Mouse (Mus musculus): ENCODE data around the gene Scaf1.

The Scaf1 gene

DNA sequence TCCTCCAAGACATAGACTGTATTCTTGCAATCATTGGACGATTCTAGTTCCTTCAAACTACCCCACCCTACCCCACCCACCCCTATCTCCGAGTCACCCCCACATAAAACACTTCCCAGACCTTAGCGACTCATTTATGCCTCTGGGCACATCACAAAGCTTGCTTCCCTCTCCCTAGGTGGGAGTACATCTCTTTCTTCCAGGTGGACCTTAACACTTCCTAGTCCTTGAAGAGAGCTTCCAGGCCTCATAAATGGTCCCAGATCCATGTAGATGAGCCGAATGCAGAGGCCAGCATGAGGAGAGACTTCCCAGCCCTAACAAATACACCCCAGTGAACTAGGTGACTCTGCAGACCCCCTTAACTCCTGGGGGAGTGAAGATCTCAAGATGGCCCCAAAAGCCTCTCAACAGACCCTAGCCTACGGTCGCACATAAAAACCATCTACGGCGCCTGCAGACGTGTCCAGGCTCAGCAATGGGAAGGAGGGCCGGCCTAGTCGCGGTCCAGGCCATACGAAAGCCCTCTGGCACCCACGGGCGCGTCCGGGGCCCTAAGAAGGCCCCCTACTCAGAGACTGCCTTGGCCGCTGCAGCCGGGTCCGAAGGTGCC, 713 bp downstream of the Scaf1 start:
- no peak for DNase-seq (ENCODE audit: low read depth, low spot score)

DNA sequence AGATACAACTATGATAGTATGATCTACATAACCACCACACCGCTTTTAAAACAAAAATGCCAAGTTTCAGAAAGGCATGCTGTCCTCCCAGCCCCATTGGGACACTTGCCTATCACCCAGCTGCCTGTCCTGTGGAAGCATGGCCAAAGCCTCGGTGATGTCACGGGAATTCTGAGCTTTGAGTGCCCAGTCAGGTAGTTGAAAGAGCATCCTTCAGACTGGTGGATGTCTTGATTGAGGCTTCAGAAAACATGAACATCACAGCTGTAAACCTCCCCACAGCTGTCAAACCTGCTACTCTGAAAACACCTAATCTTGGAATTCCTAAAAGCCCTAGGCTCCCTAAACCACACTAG, 2.1 kb downstream of the Scaf1 start:
- no peak for DNase-seq (ENCODE audit: low read depth, low spot score)

DNA sequence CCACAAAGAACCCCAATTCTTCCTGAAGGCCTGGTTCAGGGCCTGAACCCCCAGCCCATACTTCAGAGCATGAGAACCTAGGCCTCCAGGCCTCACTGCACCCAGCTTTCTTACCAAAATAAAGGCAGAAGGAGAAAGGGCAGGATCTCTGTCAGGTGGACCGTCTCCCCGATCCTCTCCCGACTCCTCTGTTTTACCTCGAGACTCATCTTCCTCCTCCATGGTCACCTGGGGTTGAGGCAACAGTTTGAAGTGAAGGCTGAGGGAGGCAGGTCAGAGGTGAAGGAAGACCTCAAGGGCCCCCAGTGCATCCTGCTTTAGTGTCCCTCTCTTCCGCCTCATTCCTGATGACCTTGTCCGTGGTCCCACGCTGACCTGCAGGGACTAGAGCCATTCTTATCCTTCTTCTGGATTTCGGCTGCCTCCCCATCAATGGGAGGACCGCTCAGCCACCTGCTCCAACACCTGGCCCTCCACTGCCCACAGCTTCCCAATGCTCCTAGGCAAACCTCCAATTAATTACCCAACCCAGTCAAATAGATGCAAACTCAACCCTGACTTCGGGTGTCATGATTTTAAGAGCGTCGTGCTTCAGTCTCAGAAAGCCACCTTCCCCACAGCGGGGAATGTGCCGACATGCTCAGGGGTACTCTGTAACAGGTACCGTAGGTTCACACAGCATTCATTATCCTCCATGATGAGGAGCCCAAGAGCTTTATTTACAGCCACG, 2.6 kb downstream of the Scaf1 start:
- no peak for DNase-seq (ENCODE audit: low read depth, low spot score)

DNA sequence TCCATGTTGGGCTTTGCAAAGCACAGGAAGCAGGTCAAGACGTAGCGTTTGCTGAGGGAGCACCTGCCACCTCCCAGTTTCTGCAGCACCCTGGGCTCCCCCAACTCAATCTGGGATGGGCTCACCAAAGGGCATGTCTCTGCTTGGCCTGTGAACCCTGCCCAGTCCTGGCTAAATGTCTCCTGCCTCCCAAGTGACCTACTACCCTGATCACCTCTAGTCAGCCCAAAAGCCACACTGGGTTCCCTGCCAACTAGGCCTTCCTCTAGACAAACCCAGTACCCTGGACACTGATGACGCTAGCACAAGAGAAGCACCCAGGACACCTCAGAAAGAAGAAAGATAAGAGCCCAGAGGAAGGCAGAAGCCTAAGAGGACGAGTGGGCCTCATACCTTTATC, 3.3 kb downstream of the Scaf1 start:
- DNase-seq (ENCODE audit: low read depth, low spot score), result no peak

DNA sequence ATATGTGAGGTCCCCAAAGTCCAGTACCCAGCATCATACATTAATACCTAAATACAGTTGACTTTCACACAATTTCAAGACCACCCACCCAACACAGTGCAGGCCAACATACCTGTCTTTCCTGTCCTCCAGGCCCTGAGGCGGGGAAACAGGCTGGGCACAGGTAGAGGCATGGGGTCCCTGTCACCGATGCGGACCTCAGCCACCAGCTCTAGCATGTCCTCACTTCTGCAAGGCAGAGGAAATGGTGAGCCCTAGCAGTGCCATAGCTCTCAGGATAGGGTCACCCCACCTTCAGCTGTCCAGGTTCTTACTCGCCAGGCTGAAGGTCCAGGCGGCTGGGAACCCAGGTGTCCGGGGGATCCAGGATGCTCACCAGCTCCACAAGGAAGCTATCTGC, 4.2 kb downstream of the Scaf1 start:
- DNase-seq (ENCODE audit: low read depth, low spot score), result no peak

DNA sequence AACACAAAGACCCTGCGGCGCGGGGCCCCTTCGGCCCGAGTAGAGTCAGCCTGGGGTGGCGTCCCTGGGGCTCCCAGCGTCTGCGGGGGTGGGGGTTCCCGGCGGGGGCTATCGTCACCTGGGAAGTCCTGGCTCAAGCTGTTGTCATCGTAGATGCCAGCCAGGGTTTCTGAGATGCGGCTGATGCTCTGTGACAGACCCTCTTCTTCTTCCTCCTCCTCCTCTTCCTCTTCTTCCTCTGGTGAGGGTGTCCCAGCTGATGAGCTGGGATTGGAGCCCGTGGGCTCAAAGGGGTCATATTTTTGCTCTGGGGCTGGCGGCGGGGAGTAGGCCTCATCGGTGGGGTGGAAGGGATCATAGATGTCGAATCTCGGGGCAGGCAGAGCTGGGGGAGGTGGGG, 7.8 kb downstream of the Scaf1 start:
- DNase-seq (ENCODE audit: low read depth, low spot score), result no peak

DNA sequence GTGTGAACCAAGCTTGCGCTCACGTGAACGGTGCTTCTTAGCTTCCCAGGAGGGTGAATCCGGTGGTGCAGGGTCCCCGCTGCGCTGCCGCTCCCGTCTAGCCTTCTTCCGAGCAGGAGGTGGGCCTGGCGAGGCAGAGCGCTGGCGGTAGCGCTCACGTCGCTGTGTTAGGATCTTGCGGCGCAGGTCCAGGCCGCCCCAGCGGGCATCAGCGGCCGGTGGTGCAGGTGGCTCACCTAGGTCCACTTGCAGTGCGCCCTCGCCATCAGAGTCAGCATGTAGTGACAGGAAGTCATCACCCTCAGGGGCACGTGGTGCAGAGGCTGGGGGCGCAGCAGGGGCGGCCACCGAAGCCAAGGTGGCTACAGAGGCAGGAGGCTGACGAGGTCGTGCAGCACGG, 8.3 kb downstream of the Scaf1 start:
- no peak for DNase-seq (ENCODE audit: low read depth, low spot score)

DNA sequence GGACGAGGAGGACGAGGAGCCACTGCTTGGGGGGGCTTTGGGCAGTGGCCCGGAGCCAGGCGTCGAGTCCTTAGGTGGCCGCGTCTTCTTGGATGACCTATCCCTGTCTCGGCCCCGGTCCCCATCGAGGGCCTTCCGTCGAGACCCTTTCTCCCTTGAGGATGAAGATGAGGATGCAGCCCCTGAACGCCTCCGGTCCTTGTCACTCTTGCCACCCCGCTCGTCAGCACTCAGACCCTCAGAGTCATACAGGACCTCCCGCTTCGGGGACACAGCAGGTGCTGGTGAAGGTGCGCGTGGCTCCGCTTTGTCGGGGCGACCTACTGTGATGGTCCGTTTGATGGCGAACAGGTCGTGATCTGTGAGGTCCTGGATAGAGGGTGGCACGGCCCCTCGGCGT, 9.0 kb downstream of the Scaf1 start:
- DNase-seq (ENCODE audit: low read depth, low spot score), result no peak

DNA sequence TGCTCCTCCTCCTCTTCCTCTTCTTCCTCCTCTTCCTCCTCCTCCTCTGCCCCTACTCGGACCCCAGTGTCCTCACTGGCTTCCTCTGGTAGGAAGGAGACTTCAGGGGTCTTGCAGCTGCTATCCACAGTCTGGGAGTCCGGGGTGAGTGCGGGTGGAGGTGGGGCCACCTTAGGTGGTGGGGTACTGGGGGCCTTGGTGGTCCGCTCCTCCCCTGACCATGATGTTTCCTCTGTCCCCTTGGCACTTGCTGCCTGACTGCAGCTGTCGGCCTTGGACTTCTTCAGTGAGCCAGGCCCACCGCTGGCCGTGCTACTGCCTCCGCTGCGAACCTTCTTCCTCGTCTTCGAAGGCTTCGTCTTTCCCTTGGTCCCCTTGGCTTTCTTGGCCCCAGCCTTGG, 9.7 kb downstream of the Scaf1 start:
- no peak for DNase-seq (ENCODE audit: low read depth, low spot score)

DNA sequence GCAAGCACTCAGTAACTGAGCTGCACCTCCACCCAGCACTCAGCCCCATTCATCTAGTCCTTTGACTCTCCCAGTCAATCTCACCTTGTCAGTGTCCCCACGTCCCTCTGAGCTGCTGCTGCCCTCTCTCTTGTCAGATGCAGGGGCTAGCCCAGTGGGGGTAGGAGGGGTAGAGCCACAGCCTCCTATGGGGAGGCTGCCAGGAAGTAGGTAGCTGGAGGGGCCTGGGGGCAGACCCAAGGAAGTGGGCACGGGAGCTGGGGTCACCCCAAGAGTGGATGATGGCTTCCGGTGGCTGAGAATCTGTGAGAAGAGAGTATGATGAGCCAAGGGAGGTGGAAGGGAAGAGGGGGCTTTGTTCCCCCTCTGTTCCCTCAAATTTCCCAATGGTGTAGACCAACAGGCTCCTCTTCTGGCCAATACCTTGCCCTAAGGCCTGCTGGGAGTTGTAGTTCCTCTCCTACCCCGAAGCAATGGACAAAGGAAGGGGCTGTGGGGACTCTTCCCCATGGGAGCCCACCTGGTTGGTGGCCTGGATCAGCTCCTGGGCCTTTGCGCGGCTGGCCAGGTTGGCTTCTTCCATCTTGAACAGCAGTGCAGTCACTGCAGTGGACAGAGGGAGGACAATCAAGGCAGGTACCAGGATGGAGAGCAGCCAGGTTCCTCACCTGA, 10.7 kb downstream of the Scaf1 start:
- DNase-seq (ENCODE audit: low read depth, low spot score), result no peak

DNA sequence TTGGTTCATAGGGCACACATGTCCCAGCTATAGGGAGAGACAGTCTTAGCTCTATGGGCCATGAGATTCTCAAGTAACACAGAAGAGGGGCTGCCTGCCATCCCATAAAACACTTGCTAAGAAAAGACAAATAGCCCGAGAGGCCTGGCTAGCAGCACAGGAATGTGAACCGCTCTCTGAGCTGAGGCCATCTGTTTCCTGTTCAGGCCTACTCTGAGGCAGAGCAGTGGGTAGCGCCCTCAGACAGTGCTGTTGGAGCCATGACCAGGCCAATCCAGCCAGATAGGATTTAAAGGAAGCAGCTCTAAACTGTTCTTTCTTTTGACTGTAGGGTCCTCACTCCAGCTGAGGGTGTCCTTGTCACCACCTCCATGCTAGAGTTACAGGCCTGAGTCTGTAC, 11.6 kb downstream of the Scaf1 start:
- no peak for DNase-seq (ENCODE audit: low read depth, low spot score)

DNA sequence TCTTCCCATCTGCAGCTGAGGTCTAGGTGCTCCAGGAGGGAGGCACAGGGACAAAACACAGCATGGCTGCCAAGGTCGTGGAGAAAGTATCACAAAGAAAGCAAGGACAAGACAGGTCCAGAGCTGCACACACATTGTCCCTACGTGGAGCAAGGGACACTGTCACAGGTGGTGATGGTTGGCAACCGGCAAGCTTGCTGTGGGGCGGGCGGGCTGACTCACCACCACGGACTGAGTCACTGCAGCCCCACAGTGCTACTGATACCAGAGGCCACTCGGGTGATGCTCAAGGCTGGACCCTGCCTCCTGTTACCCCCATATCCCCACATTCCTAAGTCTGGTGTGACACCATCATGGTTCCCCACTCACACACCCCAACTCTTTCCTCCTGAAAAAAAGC, 13.7 kb downstream of the Scaf1 start:
- DNase-seq (ENCODE audit: low read depth, low spot score), result no peak

DNA sequence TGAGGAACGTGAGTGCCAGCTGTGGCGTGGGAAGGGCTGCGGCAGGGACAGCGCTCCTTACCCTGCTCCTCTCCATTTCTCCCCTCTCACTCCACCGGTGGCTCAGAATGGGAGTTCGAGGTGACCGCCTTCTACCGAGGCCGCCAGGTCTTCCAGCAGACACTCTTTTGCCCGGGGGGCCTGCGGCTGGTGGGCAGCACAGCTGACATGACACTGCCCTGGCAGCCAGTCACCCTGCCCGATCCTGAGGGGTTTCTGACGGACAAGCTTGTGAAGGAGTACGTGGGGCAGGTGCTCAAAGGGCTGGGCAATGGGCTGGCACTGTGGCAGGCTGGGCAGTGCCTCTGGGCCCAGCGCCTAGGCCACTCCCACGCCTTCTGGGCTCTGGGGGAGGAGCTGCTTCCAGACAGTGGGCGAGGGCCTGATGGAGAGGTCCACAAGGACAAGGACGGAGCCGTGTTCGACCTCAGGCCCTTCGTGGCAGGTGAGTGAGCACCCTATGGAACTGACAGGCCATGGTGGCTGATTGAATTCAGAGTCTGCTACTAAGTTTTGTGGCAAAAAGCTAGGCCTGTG, 15.5 kb downstream of the Scaf1 start:
- no peak for DNase-seq (ENCODE audit: low read depth, low spot score)

DNA sequence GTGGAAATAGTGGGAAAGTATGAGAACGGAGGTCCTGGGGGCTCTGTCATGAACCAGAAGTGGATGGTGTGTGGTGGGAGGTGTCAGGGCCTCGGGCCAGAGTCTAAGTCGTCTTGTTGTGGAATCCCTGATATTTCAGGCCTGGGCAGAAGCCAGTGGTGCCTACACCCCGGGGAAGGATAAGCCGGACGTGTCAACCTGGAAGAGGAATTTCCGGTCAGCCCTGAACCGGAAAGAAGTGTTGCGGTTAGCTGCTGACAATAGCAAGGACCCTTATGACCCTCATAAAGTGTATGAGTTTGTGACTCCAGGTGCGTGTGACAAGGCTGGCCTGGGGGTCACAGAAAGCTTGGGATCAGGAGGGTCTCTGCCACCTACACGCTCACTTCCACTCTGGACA, 16.4 kb downstream of the Scaf1 start:
- no peak for DNase-seq (ENCODE audit: low read depth, low spot score)

DNA sequence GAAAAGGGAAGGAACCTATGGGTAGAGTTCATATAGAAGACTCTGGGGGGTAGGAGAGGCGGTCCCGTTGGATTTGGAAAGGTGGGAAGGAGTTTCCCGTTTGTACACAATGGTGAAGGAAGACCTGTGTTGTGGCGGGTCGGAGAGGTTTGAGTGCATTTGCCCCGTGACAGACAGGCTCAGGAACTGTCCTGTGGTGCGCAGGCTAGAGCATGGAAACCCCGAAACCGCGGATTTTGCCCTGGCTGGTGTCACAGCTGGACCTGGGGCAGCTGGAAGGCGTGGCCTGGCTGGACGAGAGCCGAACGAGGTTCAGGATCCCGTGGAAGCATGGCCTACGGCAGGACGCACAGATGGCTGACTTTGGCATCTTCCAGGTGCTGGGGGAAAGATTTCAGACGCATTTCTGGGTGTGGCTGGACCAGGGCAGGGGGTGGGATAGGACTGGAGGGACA, 17.6 kb downstream of the Scaf1 start, which contains the start of gene Bcl2l12:
TSS of gene Bcl2l12 (minus strand) at position 212 of the 455 bp plus-strand sequence.
- no peak for DNase-seq (ENCODE audit: low read depth, low spot score)

DNA sequence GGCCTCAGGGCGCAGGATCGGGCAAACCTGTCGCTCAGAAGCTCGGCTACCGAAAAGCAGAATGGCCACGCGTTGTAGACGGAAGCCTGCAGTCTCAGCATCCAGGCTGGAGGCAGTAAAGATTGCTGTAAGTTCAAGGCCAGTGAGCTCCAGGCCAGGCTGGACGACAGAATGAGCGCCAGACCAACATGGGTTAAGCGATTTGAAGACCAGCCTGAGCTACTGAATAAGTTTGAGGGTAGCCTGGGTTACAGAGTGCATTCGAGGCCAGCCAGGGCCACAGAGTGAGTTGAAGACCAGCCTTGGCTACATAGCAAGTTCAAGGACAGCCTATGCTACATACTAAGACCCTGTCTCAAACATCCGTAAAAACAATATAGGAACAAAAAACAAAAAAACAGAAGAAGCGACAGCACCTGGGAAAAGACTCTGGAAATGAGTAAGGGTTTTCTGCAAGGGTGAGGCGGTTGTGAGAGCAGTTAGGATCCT, 18.2 kb downstream of the Scaf1 start:
- DNase-seq (ENCODE audit: low read depth, low spot score), result no peak

DNA sequence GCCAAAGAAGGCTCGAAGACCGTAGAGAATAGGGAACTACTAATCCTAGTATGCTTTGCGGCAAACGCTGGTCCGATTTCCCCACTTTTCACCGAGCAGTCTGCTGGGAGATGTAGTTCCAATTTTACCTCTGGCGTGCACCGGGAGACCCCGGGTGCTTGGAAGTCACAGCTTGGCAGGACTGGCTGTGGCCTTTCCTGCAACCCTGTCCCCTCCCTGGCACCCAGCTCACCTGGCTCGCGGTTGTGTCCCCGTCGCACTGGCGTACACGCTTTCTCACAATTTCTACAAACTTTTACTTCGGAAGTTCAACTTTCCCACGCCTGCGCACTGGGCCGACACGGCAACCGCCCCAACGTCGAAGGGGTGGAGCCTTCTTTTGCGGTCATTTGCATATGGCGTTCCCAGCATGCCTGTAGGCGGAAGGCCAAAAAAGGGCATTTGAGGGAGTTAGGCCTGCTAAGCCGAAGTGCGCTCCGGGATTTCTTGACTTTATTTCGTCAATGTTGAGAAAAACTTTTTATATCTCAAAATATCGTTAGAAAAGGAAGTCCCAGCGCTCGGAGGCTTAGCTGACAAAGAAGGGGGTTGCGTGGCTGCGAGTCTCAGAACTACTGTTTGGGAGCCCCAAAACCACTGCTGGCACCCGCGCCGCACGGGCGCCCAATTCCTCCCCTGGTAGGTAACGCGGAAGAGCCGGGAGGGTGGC, 18.8 kb downstream of the Scaf1 start, which contains the start of gene Irf3:
TSS of gene Irf3 (plus strand) at position 418 of the 709 bp plus-strand sequence.
- peak; percentile 97 for DNase-seq (ENCODE audit: low read depth, low spot score)

DNA sequence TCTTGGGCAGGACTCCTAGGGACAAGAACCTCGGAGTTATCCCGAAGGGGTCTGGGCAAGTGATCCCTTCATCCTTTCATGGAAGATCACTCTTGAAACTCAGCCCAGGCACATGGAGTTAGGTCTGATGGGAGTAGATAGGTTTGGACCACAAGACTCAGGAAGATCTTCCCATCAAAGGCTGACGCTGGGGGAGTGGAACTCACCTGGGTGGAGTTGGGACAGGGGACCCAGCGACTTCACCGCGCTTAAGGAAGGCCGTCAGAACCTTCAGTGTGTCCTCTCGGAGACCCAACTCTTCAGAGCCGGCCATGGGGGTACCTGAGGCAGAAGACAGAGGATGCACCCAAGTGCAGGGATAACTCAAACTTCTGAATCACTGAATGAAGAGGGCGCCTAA, 19.5 kb downstream of the Scaf1 start:
- DNase-seq (ENCODE audit: low read depth, low spot score), result no peak

DNA sequence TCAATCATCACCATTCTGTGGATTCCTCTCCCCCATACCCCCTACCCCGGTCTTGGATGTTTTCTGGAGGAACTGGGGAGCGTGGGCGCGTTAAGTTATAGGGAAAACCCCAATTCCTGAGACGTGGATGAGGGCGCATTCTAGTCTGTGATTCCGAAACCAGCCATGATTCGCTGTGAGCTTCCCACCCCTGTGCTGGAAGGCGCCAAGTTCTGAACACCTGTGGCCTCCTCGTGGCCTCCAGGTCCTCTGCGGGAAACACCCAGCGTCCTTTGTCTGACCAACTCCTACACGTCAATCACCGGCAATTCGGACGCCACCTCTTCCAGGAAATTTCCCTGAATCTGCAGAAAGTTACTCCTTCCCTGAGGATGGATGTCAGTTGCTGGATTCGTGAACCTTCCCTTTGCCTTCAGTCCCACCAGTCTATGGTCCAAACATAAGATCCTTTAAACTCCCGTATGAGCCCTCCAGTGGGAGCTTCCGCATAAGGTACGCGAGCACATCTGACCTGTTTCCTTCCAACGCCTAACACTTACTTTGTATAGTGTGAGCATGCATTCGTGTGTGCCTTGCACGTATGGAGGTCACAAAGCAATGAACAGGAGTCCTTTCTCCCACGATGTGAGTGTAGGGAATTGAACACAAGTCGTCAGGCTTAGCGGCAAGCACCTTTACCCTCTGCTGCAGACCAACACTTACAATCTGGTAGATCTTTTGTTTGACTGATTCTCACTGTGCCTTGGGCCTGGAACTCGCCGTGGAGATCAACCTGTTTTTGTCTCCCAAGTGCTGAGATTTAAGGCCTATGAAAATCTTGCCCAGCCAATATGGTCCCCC, 29.1 kb downstream of the Scaf1 start:
- no peak for DNase-seq (ENCODE audit: low read depth, low spot score)

DNA sequence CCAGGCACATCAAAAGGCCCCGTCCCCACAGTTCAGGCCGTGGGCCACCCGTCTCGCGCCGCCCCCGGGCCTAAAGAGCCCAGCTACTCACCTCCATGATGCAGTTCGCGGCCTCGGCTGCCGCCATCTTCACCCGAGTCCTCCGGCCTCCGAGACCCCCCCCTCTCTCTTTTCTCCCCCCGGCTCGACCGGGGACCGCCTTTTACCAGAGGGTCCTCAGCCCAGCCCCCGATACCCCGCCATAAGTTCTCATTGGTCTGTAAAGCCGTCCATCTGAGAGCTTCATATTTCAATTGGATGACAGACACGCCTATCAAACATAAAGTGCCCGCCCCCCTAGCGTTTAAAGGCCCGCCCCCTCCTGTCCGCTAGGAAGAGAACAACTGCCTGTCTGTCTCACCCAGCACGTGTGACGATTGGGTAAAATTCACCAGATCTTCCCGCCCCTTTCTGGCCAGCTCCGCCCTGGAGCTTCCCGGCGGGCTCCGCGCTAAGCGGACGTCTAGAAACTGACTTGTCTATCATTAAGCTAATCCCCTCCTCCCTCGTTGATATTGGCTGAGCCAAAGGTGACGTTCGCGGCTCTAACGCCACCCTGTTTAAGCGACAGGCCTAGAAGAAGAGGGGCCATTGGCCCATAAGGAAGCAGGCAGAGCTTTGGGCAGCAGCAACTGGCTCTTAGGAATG, 29.8 kb downstream of the Scaf1 start, which contains the start of gene Prmt1:
TSS of gene Prmt1 (minus strand) at position 377 of the 687 bp plus-strand sequence.
- peak; percentile 100 for DNase-seq (ENCODE audit: low read depth, low spot score)
